Mouse (Mus musculus) MEL (cell line): ENCODE measurements around the gene Cdt1. TPM values are rescaled to one million over a fixed set of nuclear protein-coding genes. Genes with fewer than 3 reads are reported as not detected.

Source experiments
- DNase-seq: peaks from one replicate; pipeline ENCODE4 v3.0.0; 2011; ENCODE audit warnings: low read depth, low spot score
- H3K27ac ChIP-seq: 2 replicates; pipeline ENCODE4 v1.5.1; 2012; ENCODE audit warnings: low read depth, mild to moderate bottlenecking, control low read depth, low read length, moderate library complexity; ENCODE audit not compliant: control insufficient read depth
- H3K27me3 ChIP-seq, 2 experiments: fragments of 150-350 bp in 1 of 2; sonication (generic) in 1 of 2; 2 replicates each; pipeline ENCODE4 v1.6.1; 2012; ENCODE audit warnings: low read length in 2 of 2, mild to moderate bottlenecking in 2 of 2, improper control_type of control experiment in 1 of 2, moderate library complexity in 1 of 2; ENCODE audit not compliant: insufficient read depth in 2 of 2, control insufficient read depth in 1 of 2
- H3K36me3 ChIP-seq, 2 experiments: 2 replicates each; pipeline ENCODE4 v1.6.1; 2012 to 2014; ENCODE audit warnings: low read length in 2 of 2, improper control_type of control experiment in 1 of 2, inconsistent platforms in 1 of 2, mild to moderate bottlenecking in 1 of 2; ENCODE audit not compliant: insufficient read depth in 2 of 2, control insufficient read depth in 1 of 2
- H3K4me1 ChIP-seq, 2 experiments: fragments of 150-350 bp in 1 of 2; sonication (generic) in 1 of 2; 2 replicates each; pipeline ENCODE4 v1.6.1; 2012; ENCODE audit warnings: low read length in 2 of 2, improper control_type of control experiment in 1 of 2, mild to moderate bottlenecking in 1 of 2; ENCODE audit not compliant: insufficient read depth in 2 of 2, control insufficient read depth in 1 of 2
- H3K4me3 ChIP-seq, 2 experiments: fragments of 150-350 bp in 1 of 2; sonication (generic) in 1 of 2; 2 replicates each; pipeline ENCODE4 v1.5.1; 2012; ENCODE audit warnings: low read depth in 2 of 2, low read length in 2 of 2, mild to moderate bottlenecking in 2 of 2, moderate library complexity in 2 of 2, control low read depth in 1 of 2, improper control_type of control experiment in 1 of 2; ENCODE audit not compliant: control insufficient read depth in 1 of 2, insufficient read depth in 1 of 2
- H3K79me2 ChIP-seq: 2 replicates; pipeline ENCODE4 v1.6.1; 2012; ENCODE audit warnings: mild to moderate bottlenecking, low read length, moderate library complexity; ENCODE audit not compliant: control insufficient read depth, poor library complexity, insufficient read depth
- H3K9ac ChIP-seq: 2 replicates; pipeline ENCODE4 v1.6.1; 2012; ENCODE audit warnings: low read depth, mild to moderate bottlenecking, control low read depth, low read length, moderate library complexity; ENCODE audit not compliant: control insufficient read depth, poor library complexity, severe bottlenecking
- H3K9me3 ChIP-seq: fragments of 150-350 bp; sonication (generic); replicated peaks from 2 replicates; pipeline ENCODE4 v1.6.1; 2012; ENCODE audit warnings: mild to moderate bottlenecking, low read length, improper control_type of control experiment, moderate library complexity; ENCODE audit not compliant: insufficient read depth
- BHLHE40 ChIP-seq: IDR thresholded peaks from 2 replicates; pipeline ENCODE4 v1.6.1; 2012; ENCODE audit warnings: low read depth, mild to moderate bottlenecking, inconsistent platforms, low read length, improper control_type of control experiment, borderline replicate concordance
- CHD1 ChIP-seq: IDR thresholded peaks from 2 replicates; pipeline ENCODE4 v1.6.1; 2012; ENCODE audit warnings: low read depth, mild to moderate bottlenecking, inconsistent platforms, low read length, improper control_type of control experiment
- CHD2 ChIP-seq: IDR thresholded peaks from 2 replicates; pipeline ENCODE4 v1.6.1; 2011; ENCODE audit warnings: low read length, improper control_type of control experiment
- CTCF ChIP-seq, 3 experiments: IDR thresholded peaks in 2 of 3; conservative IDR thresholded peaks in 1 of 3; 2 replicates each; pipeline ENCODE4 v1.5.1; 2011 to 2012; ENCODE audit warnings: low read length in 3 of 3, low read depth in 2 of 3, mild to moderate bottlenecking in 2 of 3, improper control_type of control experiment in 1 of 3, inconsistent platforms in 1 of 3, mixed read lengths in 1 of 3, moderate library complexity in 1 of 3; ENCODE audit not compliant: control insufficient read depth in 1 of 3, insufficient read depth in 1 of 3, poor library complexity in 1 of 3, severe bottlenecking in 1 of 3
- E2F4 ChIP-seq: IDR thresholded peaks from 2 replicates; pipeline ENCODE4 v1.6.1; 2011; ENCODE audit warnings: low read depth, low read length, improper control_type of control experiment, borderline replicate concordance
- ELF1 ChIP-seq: IDR thresholded peaks from 2 replicates; pipeline ENCODE4 v1.6.1; 2014; ENCODE audit warnings: low read depth, mild to moderate bottlenecking, inconsistent platforms, low read length, improper control_type of control experiment, moderate library complexity
- JUND ChIP-seq: IDR thresholded peaks from 2 replicates; pipeline ENCODE4 v1.6.1; 2011; ENCODE audit warnings: low read depth, mild to moderate bottlenecking, improper control_type of control experiment, low read length
- KAT2A ChIP-seq: conservative IDR thresholded peaks from 2 replicates; pipeline ENCODE4 v1.6.1; 2012; ENCODE audit warnings: low read depth, low read length, improper control_type of control experiment, inconsistent platforms
- MXI1 ChIP-seq: IDR thresholded peaks from 2 replicates; pipeline ENCODE4 v1.6.1; 2011; ENCODE audit warnings: mild to moderate bottlenecking, low read depth, low read length, improper control_type of control experiment
- MYB ChIP-seq: IDR thresholded peaks from 2 replicates; pipeline ENCODE4 v1.6.1; 2011; ENCODE audit warnings: mild to moderate bottlenecking, low read depth, low read length, improper control_type of control experiment
- POLR2A ChIP-seq, 2 experiments: IDR thresholded peaks; 2 replicates each; pipeline ENCODE4 v1.6.1; 2011 to 2012; ENCODE audit warnings: low read length in 2 of 2, mild to moderate bottlenecking in 2 of 2, control low read depth in 1 of 2, improper control_type of control experiment in 1 of 2, low read depth in 1 of 2, moderate library complexity in 1 of 2; ENCODE audit not compliant: control insufficient read depth in 1 of 2, insufficient read depth in 1 of 2, poor library complexity in 1 of 2
- RAD21 ChIP-seq: IDR thresholded peaks from 2 replicates; pipeline ENCODE4 v1.6.1; 2011; ENCODE audit warnings: mild to moderate bottlenecking, low read depth, low read length, improper control_type of control experiment
- RCOR1 ChIP-seq: IDR thresholded peaks from 2 replicates; pipeline ENCODE4 v1.6.1; 2012; ENCODE audit warnings: low read depth, mild to moderate bottlenecking, inconsistent platforms, low read length, improper control_type of control experiment
- SMC3 ChIP-seq: IDR thresholded peaks from 2 replicates; pipeline ENCODE4 v1.6.1; 2011; ENCODE audit warnings: low read depth, low read length, improper control_type of control experiment
- USF2 ChIP-seq, 2 experiments: IDR thresholded peaks; 2 replicates each; pipeline ENCODE4 v1.6.1; 2011 to 2012; ENCODE audit warnings: improper control_type of control experiment in 2 of 2, low read length in 2 of 2, borderline replicate concordance in 1 of 2, inconsistent platforms in 1 of 2, low read depth in 1 of 2, mild to moderate bottlenecking in 1 of 2; ENCODE audit not compliant: insufficient read depth in 1 of 2
- ZC3H11A ChIP-seq: IDR thresholded peaks from 2 replicates; pipeline ENCODE4 v1.6.1; 2012; ENCODE audit warnings: low read depth, mild to moderate bottlenecking, inconsistent platforms, low read length, improper control_type of control experiment
- ZNF384 ChIP-seq: IDR thresholded peaks from 2 replicates; pipeline ENCODE4 v1.6.1; 2012; ENCODE audit warnings: low read depth, mild to moderate bottlenecking, inconsistent platforms, low read length, improper control_type of control experiment
- polyA plus RNA-seq, 2 experiments: library from polyadenylated mRNA; stranded (reverse) in 1 of 2; unstranded in 1 of 2; fragments of >175 nt in 1 of 2; fragments of >200 nt in 1 of 2; gene quantifications; 2 replicates each; pipeline versions ENCODE4 v1.2.1 to v1.2.4; 2012; ENCODE audit warnings: low replicate concordance in 2 of 2, low read depth in 1 of 2; ENCODE audit not compliant: insufficient read length in 2 of 2, insufficient read depth in 1 of 2, missing spikeins in 1 of 2
- total RNA-seq: library from RNA; depleted of rRNA; stranded (reverse); fragments of 300-350 nt; gene quantifications from 2 replicates; pipeline ENCODE4 v1.2.3, GENCODE M21; 2012

Gene Cdt1
- total and polyA plus RNA-seq, 3 experiments: 74.6 to 84.5 TPM; not detected in 1

- H3K9me3 ChIP-seq: no peaks in the 10 kb centered on the region
- no peaks in the 10 kb centered on the region for H3K36me3 ChIP-seq
- no peaks in the 10 kb centered on the region for H3K27me3 ChIP-seq
- no peak overlapping the region for H3K9ac ChIP-seq
- peaks cover 2% of the 10 kb centered on the region; the same call in 1 of the 2 replicates for H3K79me2 ChIP-seq
- H3K4me1 ChIP-seq: no peaks in the 10 kb centered on the region
- H3K4me3 ChIP-seq: no peak overlapping the region
- no peak overlapping the region for H3K27ac ChIP-seq
- DNase-seq: no peak
- TF ChIP-seq ZNF384 (0 out of 2 replicates have a peak, but pooled peaks have one; percentile 22), MXI1 (no peak)
Observed at GRCm38 (mm10) chr8:122606810-122607209, 39.0 kb downstream of the Cdt1 start.

GRCm38 (mm10) chr8:122610209-122610608 is 42.4 kb downstream of the Cdt1 start:
- DNase-seq: no peak
- TF ChIP-seq SMC3 (no peak), POLR2A (IDR thresholded peaks at IDR 0.05; ENCODE audit: control insufficient read depth in 1 of 2, insufficient read depth in 1 of 2, low read depth in 1 of 2, low read length in 2 of 2, poor library complexity in 1 of 2) (no peak), ELF1 (no peak), ZC3H11A (no peak), RAD21 (no peak), MYB (no peak), BHLHE40 (no peak), KAT2A (no peak), USF2 (IDR thresholded peaks at IDR 0.05; ENCODE audit: borderline replicate concordance in 1 of 2, insufficient read depth in 1 of 2, low read depth in 1 of 2, low read length in 2 of 2) (no peak)
- H3K4me3 ChIP-seq: no peak overlapping the region
- H3K9ac ChIP-seq: no peak overlapping the region
- no peaks in the 10 kb centered on the region for H3K27me3 ChIP-seq
- peaks cover 2% of the 10 kb centered on the region; the same call in 1 of the 2 replicates for H3K79me2 ChIP-seq
- no peaks in the 10 kb centered on the region for H3K9me3 ChIP-seq
- no peaks in the 10 kb centered on the region for H3K36me3 ChIP-seq
- H3K4me1 ChIP-seq: peaks cover 0 to 6% of the 10 kb centered on the region in 2 experiments; a peak in 1 of 4 replicates
- no peak overlapping the region for H3K27ac ChIP-seq

GRCm38 (mm10) chr8:122610612-122611277 is 42.9 kb downstream of the Cdt1 start:
- Histone ChIP-seq H3K79me2 (peaks cover 2% of the 10 kb centered on the region; the same call in 1 of the 2 replicates), H3K9me3 (no peaks in the 10 kb centered on the region), H3K4me3 (peak overlapping the region; percentile 85 to 87), H3K9ac (peak overlapping the region; percentile 81), H3K36me3 (no peaks in the 10 kb centered on the region), H3K27ac (no peak overlapping the region; the same call in 1 of the 2 replicates), H3K4me1 (peaks cover 0 to 6% of the 10 kb centered on the region in 2 experiments; a peak in 1 of 4 replicates), H3K27me3 (no peaks in the 10 kb centered on the region)
- TF ChIP-seq CTCF (IDR thresholded peaks at IDR 0.05 in 2 of 3, conservative IDR thresholded peaks at IDR 0.05 in 1 of 3; ENCODE audit: control insufficient read depth in 1 of 3, insufficient read depth in 1 of 3, low read depth in 2 of 3, low read length in 3 of 3, poor library complexity in 1 of 3, severe bottlenecking in 1 of 3): no peak
- no peak for TF ChIP-seq E2F4
- TF ChIP-seq ZNF384: no peak
- TF ChIP-seq ELF1: no peak
- no peak for TF ChIP-seq RCOR1
- TF ChIP-seq JUND: no peak
- TF ChIP-seq CHD1: no peak
- no peak for TF ChIP-seq CHD2
- no peak for TF ChIP-seq MYB
- DNase-seq: no peak
